Mouse (Mus musculus): Measurements from ENCODE around the gene Rtp2.
"Not testable (repeated sequence)": the region's sequence is repeated elsewhere in the genome, so short reads cannot be mapped to it uniquely, and the experiment has no call there.

- TF ChIP-seq CTCF (conservative IDR thresholded peaks at IDR 0.05; ENCODE audit: insufficient read depth, insufficient read length, low read depth, low read length); POLR2A (IDR thresholded peaks at IDR 0.05; ENCODE audit: low read depth, low read length): not testable (repeated sequence)
Observed at GRCm38 (mm10) chr16:23908076-23909014, 23.8 kb downstream of the Rtp2 start.

All from kidney, adult 2 months (tissue).